ENCODE assay signal across 7 mouse cellular contexts in the genomic region with DNA sequence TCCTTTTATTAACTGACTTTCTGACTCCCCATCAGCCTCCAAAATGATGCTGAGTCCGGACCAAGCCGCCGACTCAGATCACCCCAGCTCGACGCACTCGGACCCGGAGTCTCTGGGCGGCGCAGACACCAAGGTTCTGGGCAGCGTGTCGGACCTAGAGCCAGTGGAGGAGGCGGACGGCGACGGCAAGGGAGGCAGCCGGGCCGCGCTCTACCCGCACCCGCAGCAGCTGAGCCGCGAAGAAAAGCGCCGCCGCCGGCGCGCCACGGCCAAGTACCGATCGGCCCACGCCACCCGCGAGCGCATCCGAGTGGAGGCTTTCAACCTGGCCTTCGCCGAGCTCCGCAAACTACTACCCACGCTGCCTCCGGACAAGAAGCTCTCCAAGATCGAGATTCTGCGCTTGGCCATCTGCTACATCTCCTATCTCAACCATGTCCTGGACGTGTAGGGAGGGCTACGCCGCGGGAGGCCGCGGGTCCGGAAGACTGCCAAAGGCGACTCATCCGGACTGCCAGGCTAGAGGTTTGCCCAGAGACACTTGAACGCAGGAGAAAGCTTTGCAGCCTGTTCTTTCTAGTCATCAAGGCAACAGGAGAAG. TPM values are rescaled to one million over a fixed set of nuclear protein-coding genes. Genes with fewer than 3 reads are reported as not detected.
A peak's percentile ranks its signal among the peaks of the same experiment; 100 is the strongest.
DNase-seq lines count a peak whose midpoint lies in the region; ATAC-seq and TF ChIP-seq lines count a peak whose summit lies in the region.

No protein-coding gene starts in this region.

- no peak for TF ChIP-seq EP300 in lung, postnatal 0 days (IDR thresholded peaks at IDR 0.05)

- 0 out of 2 replicates have a peak, but pooled peaks cover 6% of the 10 kb centered on the region for H3K4me1 ChIP-seq in lung, postnatal 0 days (ENCODE audit: insufficient read depth, low read depth, low read length)
- peaks cover 10% of the 10 kb centered on the region for H3K4me1 ChIP-seq in forebrain, postnatal 0 days (ENCODE audit: insufficient read depth)
- H3K4me1 ChIP-seq in limb, embryonic 10.5 days = peaks cover 22% of the 10 kb centered on the region

- peak overlapping the region; percentile 31 for H3K4me3 ChIP-seq in lung, postnatal 0 days (ENCODE audit: low read depth, low read length)
- peak overlapping the region; percentile 39 for H3K4me3 ChIP-seq in forebrain, postnatal 0 days (ENCODE audit: low read depth, low read length)
- peak overlapping the region; percentile 49 for H3K4me3 ChIP-seq in limb, embryonic 10.5 days

- peaks cover 52% of the 10 kb centered on the region for H3K27me3 ChIP-seq in lung, postnatal 0 days (replicated peaks; ENCODE audit: insufficient read depth, low read length)
- peaks cover 24% of the 10 kb centered on the region for H3K27me3 ChIP-seq in forebrain, postnatal 0 days (ENCODE audit: insufficient read depth, low read length)
- peaks cover 100% of the 10 kb centered on the region for H3K27me3 ChIP-seq in limb, embryonic 10.5 days (ENCODE audit: low read depth, poor library complexity, severe bottlenecking)

- H3K27ac ChIP-seq in lung, postnatal 0 days (ENCODE audit: low read length) = no peak overlapping the region
- H3K27ac ChIP-seq in forebrain, postnatal 0 days (ENCODE audit: low read depth, low read length) = peak overlapping the region; percentile 79
- H3K27ac ChIP-seq in limb, embryonic 10.5 days = peak overlapping the region; percentile 81; the same call in 1 of the 2 replicates

- no peak for TF ChIP-seq CTCF in lung, postnatal 0 days (IDR thresholded peaks at IDR 0.05)
- no peak for TF ChIP-seq CTCF in forebrain, postnatal 0 days (IDR thresholded peaks at IDR 0.05; ENCODE audit: low read depth)

- peak; percentile 12 for DNase-seq in lung, postnatal 0 days (ENCODE audit: low spot score)
- DNase-seq in lung, postnatal 36 days = no peak
- DNase-seq in cerebellum, adult 9-11 months = peak; percentile 96
- peak; percentile 41 for DNase-seq in forebrain, postnatal 0 days
- peak; percentile 73 for DNase-seq in limb, embryonic 10.5 days (ENCODE audit: low spot score)
- DNase-seq in retina, embryonic 14.5 days (ENCODE audit: low spot score) = peak; percentile 53
- DNase-seq in gastrocnemius, adult 18-20 months (ENCODE audit: low spot score) = no peak

- peak overlapping the region; percentile 43 for H3K4me2 ChIP-seq in lung, postnatal 0 days (replicated peaks; ENCODE audit: low read depth, low read length)
- H3K4me2 ChIP-seq in forebrain, postnatal 0 days (ENCODE audit: low read depth) = peak overlapping the region; percentile 61

- ATAC-seq in lung, postnatal 0 days = no peak
- peak; percentile 44 for ATAC-seq in forebrain, postnatal 0 days

- no peak overlapping the region for H3K9ac ChIP-seq in lung, postnatal 0 days (replicated peaks; ENCODE audit: low read depth)
- H3K9ac ChIP-seq in forebrain, postnatal 0 days = peak overlapping the region; percentile 58

- no peaks in the 10 kb centered on the region for H3K36me3 ChIP-seq in lung, postnatal 0 days (ENCODE audit: insufficient read depth, low read length)
- H3K36me3 ChIP-seq in forebrain, postnatal 0 days (ENCODE audit: insufficient read depth) = no peaks in the 10 kb centered on the region
- H3K36me3 ChIP-seq in limb, embryonic 10.5 days = no peaks in the 10 kb centered on the region

- WGBS in lung, postnatal 0 days = under 1% methylated on average over 53 of the region's 53 CpGs
- WGBS in forebrain, postnatal 0 days = 2% methylated on average over 53 of the region's 53 CpGs
- under 1% methylated on average over 51 of the region's 53 CpGs for WGBS in limb, embryonic 10.5 days

- H3K9me3 ChIP-seq in lung, postnatal 0 days (ENCODE audit: low read length) = no peaks in the 10 kb centered on the region
- H3K9me3 ChIP-seq in forebrain, postnatal 0 days (ENCODE audit: low read length) = no peaks in the 10 kb centered on the region
- H3K9me3 ChIP-seq in limb, embryonic 10.5 days (replicated peaks) = no peaks in the 10 kb centered on the region

RNA-seq across cellular contexts. Expression of a gene that starts 2.8 kb away (rescaled TPM):
- polyA plus RNA-seq in lung, postnatal 0 days (2015; fragmentation: Nextera tagmentation; extraction: Ambion mirVana) = not detected in 2 replicates
- 8.6 and 19.0 TPM in 2 replicates for total RNA-seq in forebrain, postnatal 0 days (2014; rRNA removed)
- 7.0 and 14.6 TPM in 2 replicates for polyA plus RNA-seq in forebrain, postnatal 0 days (2015; fragmentation: Nextera tagmentation; extraction: Ambion mirVana)
- 0.13 and 0.14 TPM in 2 replicates for polyA plus RNA-seq in limb, embryonic 10.5 days (2016; fragmentation: Nextera tagmentation; extraction: Ambion mirVana)
- not detected for total RNA-seq in gastrocnemius, adult 18-20 months (2021)

Comparison
In these comparisons a context has a peak if more than half of its experiments do, and no peak if none do; other contexts are left out.
1. DNase-seq: peak in lung, postnatal 0 days (single experiment), cerebellum, adult 9-11 months (single experiment), forebrain, postnatal 0 days (single experiment), limb, embryonic 10.5 days (single experiment) and retina, embryonic 14.5 days (single experiment); none in lung, postnatal 36 days (single experiment) and gastrocnemius, adult 18-20 months (single experiment).
2. Peak in every context shown above with its lines, with median percentiles within 50 percentile points of each other: H3K4me3 ChIP-seq.